Mouse (Mus musculus): ENCODE measurements around the gene Bco1.
A peak's percentile ranks its signal among the peaks of the same experiment; 100 is the strongest.

Bco1 gene

DNA sequence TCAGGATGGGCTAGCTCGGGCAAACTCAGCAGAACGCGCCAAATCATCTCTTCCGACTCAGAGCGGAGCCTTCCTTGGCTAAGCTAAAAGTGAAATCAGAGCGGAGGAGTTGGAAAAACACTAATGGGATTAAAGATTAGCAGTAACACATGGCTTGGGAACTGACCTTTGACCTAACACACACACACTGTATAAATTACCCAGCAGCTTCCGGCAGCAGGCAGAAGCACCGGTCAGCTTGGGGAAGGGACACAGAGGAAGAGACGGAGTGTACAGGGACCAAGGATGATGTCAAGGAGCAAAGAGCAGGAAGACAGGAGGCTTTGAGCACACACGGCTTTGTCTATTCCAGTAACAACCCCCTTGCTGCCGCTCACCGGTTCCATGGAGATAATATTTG is at the start of gene Bco1:
Bco1 (plus strand) TSS at position 208 of the 400 bp plus-strand sequence.
- DNase-seq (ENCODE audit: inconsistent age in 2 of 2, low spot score in 1 of 2), result no peak

DNA sequence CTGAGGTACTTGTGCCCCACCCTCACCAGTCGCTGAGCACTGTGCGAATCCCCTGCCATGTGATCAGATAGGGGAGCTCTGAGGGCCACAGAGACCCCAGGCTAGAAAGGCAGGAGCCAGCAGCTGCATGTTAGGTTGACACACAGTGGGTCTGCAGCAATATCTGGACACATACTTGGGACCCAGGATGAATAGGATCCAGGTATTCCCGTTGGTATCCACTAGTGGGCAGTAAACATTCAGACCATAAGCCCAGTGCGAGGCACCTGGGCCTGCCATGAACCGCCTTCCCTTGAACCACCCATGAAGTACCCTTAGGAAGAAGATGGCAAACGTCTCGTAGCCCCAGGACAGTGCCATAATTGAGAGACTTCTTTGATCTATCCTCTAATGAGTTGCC is 46.2 kb upstream of the Bco1 start:
- no peak for DNase-seq (ENCODE audit: inconsistent age in 2 of 2, low spot score in 1 of 2)

DNA sequence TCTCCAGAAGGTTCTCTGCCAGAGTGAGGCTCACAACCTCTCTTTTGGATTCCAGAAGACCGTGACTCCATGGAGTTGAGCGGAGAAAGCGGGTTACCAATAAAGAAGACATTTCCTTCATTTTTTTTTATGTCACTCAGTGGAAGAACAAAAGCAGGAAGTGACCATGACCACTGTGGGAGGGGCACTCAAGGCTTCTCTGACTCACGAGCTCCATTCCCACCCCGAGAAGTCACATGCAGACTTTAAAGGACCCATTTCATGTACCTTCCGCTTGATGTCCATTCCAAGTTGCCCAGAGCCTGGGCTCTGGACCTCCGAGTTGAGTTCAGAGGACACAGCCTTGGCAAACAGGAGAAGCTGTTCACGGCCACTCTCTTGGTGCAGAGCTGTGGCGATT is 44.9 kb upstream of the Bco1 start:
- peak in 1 of 2 experiments; percentile 63 for DNase-seq (ENCODE audit: inconsistent age in 2 of 2, low spot score in 1 of 2)

DNA sequence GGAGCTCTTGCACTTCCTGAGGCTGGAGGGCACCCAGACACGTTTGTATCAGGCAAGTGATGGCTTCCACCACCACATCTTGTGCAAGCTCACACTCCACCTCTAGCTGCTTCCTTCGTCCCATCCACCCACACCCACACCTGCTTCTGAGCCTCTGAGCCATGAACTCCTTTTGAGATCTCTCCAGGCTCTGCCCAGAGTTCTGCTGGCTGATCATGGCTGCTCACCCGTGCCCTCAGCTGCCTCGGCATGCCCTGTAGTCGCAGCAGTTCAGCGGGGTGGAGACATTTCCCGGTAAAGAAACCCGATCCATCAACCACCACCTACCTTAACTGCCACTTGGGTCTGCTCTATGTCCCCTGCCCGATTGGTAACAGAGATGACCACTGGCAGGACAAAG is 44.3 kb upstream of the Bco1 start:
- no peak for DNase-seq (ENCODE audit: inconsistent age in 2 of 2, low spot score in 1 of 2)

DNA sequence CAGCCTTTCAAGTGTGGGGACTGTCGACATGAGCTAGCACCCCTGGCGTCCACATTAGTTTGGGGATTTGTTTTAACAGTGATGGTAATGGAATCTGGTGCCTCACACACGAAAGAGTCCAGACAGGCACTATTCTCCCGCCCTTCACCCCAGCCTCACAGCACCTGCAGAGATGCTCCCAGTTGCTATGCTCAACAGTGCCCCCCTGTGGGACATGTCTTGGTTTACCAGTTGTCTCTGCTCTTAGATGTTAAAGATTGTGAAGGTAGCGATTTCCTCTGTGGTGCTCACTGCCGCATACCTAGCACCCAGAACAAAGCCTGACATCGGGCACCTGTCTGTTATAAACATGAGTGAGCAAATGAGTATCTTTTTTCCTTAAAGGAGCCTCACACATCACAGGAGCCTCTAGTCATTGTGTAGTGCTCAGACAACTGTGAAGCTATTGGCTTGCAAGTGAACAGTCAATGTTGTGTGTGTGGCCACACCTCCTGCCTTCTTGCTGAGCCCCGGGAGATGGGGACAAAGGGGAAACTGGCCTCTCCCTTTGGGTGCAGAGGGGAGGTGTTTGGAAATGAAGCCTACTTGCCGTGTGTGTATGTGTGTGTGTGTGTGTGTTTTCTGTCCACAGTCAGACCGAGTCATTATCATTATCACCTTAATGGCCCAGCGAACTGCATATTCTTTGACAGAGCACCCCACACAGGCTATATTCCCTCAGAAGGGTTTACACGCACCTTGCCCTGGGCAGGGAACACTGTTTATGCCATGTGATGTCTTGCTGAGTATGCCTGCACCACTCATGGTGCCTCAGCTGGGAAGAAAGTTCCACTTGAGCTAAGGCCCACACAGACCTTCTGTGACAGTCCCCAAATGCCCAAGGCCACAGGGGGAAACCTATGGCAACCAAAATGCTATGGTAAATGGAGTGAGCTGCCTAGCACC is 42.2 kb upstream of the Bco1 start:
- peak; percentile 67 to 86 for DNase-seq (ENCODE audit: inconsistent age in 2 of 2, low spot score in 1 of 2)

DNA sequence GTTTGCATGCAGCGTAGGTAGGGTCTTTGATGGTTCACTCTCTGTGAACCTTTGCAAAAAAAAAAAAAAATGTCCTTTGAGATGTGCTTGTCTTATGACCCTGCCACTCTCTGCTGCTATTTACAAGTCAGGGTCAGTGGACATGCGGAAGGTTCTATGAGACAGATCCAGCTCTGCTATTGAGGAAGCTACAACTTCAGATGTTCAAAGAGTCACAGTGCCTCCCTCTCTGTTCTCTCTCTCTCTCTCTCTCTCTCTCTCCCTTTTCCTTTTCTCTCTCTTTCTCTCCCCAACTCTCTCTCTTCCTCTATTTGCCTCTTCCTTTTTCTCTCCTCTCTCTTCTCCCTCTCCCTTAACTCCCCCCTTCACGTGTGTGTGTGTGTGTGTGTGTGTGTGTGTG is 41.5 kb upstream of the Bco1 start:
- DNase-seq (ENCODE audit: inconsistent age in 2 of 2, low spot score in 1 of 2), result no peak

DNA sequence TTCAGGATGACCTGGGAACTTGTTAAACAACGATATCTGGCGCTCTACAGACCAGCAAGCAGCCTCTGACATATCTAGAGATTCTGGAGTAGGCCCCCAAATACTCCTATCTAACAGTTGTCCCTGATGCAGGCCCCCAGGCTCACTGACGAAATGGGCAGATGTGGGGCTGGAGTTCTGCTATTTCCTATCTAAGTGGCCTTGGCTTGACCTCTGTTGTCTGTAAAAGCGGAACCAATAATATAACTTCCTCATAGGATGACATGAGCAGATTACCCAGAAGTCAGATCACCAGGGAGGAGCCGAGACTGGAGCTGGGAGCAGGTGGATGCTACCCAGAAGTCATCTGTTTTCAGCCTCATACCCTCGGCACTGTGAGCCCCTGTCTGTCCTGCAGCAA is 40.6 kb upstream of the Bco1 start:
- DNase-seq (ENCODE audit: inconsistent age in 2 of 2, low spot score in 1 of 2), result no peak

DNA sequence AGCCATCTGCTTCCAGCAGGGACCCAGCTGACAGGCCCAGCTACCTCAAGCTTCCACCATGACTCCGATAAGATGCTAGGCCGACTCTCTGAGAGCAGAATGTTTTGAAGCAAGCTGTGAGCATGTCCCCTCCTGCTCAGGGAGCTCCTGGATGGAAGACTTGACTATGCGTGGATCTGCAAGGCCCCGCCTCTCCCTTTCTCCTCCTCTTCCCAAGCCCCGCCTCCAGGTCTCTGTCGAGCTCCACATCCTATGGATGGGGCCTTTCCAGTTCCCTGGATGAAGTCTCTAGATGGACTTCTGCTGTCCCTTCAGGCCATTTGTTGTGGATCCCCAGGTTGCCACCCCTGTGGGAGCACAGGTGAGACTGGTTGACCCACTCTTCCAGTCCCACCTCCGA is 36.6 kb upstream of the Bco1 start:
- DNase-seq (ENCODE audit: inconsistent age in 2 of 2, low spot score in 1 of 2), result no peak

DNA sequence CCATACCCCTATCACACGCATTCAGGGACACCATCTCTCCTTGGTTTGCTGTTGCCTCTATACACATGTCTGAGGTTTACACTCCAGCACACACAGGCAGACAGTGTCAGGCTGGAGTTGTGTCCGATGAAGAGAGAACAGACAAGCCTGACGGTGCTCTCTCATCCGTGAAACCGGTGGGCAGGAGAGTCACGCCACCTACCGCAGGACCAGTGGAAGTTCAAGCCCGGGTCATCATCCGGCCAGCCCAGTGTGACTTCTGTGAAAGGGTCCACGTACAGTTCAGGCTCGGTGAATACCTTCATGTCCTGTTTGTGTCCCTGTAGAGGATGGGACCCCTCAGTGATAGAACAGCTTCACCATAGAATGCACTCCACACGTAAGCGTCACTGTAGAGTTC is 35.3 kb upstream of the Bco1 start:
- DNase-seq (ENCODE audit: inconsistent age in 2 of 2, low spot score in 1 of 2), result no peak

DNA sequence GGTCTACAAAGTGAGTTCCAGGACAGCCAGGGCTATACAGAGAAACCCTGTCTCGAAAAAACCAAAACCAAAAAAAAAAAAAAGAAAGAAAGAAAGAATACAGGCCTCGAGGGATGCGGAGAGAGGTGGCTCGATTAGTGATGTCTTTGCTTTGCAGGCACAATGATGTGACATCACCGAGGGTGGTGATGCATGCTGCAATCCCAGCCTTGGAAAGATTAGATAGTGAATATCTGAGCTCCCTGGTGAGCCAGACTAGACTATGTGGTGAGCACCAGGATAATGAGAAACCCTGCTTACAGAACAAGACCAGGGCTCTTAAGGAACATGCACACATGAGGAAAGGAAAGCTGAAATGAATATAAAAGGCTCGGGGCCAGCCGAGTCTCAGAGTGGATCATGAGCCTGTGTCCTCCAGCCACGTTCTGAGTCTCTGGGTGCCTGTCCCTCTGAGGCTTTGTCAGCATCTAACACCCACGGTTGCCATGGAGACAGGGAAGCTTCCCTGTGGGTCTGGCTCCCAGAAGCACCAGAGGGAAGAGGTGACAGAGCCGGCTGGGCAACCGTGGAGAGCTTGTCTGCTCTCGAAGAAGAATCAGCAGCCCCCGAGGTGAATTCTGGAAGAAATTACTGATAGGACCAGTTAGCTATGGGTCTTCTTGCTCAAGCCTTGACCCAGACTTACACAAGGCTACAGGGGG is 34.3 kb upstream of the Bco1 start:
- peak in 1 of 2 experiments; percentile 40 for DNase-seq (ENCODE audit: inconsistent age in 2 of 2, low spot score in 1 of 2)

DNA sequence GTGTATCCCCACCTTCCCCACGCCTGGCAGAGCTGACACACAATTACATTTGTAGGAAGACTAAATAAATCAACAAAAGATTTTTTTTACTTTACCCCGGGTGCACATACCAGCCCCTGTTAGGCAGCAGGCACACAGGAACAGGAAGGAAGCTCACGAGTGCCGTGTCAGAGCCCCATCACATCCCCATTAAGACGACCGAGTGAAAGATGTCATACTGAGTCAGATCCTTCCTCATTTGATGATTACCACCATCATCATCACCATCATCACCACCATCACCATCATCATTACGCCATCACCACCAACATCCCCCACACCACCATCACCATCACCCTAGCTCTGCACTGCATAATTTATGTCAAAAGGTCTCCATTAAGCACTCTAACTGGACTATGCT is 28.7 kb upstream of the Bco1 start:
- no peak for DNase-seq (ENCODE audit: inconsistent age in 2 of 2, low spot score in 1 of 2)

DNA sequence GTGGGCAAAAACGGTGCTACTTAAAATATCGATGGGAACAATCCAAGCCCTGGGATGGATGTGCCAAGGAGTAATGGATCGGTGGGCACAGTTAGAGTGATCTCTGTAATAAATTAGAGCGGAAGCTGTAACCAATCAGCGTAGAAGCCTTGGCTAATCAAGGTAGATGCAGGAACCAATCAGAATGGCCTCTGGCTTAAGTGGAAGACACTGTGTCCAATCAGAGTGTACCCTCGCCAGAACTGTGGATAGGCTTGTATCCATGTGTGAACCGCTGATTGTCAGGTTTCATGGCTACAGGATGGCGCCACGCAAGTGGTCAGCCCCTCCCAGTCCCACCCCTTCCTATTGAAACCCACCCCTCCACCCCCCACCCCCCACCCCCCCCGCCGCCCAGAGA is 28.3 kb upstream of the Bco1 start:
- DNase-seq (ENCODE audit: inconsistent age in 2 of 2, low spot score in 1 of 2), result no peak

DNA sequence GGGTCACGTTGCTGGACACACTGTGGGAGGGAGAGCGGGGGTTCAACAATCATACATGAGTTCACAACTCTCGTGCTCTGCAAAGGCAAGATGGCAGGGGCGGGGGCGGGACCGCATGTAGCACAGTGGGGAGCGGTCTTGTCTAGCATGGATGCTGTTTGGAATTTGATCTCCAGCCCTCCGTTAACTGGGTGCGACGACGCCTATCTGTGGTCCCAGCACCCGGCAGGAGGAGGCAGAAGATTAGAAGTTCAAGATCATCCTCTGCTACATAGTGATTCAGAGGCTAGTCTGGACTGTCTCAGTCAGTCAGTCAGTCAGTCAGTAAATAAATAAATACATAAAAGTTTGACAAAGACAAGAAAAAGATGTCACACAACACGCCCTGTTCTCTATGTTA is 27.4 kb upstream of the Bco1 start:
- DNase-seq (ENCODE audit: inconsistent age in 2 of 2, low spot score in 1 of 2), result no peak

DNA sequence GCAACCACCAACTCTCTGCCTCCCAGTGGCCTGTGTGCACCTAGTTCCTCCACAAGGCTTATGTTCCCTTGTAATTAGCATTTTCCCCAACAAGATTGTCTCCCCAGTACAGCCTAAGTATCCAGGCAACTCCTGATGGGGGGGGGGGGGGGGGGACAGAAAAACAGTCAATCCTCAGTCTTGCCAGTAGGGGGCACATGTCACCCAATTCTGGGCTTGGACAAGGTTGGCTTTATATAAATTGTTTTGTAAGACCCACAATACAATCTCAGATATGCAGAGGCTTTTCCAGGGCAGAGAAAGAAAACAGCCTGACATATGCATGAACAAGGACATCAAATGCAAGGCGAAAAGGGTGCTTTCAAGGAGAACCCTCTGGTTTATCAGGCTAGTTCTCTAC is 25.9 kb upstream of the Bco1 start:
- DNase-seq (ENCODE audit: inconsistent age in 2 of 2, low spot score in 1 of 2), result peak in 1 of 2 experiments; percentile 52

DNA sequence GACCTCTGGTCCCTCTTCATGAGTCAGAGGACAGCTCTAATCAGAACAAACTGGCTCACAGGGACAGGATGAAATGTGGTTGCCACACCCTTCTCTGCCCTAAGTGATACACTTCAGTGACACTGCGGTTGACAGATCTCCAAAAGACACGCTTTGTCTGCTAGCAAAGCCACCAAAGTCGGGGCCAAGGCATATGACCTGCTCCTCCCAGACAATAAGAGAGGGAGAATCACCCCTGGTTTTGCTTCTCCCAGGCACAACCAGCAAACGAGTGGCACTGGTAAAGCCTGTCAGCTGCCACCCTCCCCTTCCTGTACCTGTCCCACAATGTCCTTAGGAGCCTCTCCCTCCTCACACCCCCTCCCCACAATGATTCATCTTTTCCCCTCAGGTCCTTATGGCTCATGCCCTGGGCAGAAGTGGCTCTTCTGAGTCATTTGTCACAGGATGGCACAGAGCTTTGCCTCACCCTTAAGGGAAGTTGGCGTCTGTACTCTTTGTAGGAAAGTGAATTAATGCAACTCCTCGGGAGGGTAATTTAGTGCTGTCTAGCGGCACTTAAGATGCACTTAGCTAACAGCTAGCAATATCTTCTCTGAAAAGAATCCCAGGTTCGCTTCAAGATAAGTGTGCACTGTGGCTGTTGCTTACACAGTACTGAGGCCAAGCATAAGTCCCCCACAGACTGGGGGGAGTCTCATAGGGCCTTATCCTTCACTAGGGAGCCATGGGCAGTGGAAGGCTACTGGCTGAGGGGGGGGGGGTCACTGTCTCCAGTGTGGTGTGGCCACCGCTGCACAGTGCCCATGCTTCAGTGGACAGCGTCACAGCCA is 21.1 kb upstream of the Bco1 start:
- no peak for DNase-seq (ENCODE audit: inconsistent age in 2 of 2, low spot score in 1 of 2)

DNA sequence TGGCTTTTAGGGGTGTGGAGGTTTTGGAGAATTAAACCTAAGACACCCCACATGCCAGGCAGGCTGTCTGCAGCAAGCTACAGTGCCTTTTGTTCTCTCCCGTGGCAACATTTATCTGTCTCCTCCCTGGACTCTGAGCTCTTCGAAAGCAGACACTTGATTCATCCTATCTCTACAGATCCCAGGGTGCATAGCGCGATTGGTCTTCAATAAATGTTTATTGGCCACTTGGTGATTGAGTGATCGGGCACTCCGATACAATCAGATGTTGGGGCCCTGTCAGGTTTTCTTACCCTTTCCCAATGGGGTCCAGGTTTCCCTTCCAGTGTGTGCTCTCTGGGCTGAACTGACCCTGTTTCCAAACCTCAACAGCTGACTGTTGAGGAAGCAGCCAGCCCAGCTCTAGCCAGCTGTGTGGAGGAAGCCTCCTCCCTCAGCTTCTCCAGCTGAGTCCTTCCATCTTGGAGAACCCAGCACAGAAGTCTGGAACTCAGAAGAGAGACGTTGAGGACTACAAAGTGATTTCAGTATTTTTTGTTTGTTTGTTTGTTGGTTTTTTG is 17.2 kb upstream of the Bco1 start:
- DNase-seq (ENCODE audit: inconsistent age in 2 of 2, low spot score in 1 of 2), result no peak

DNA sequence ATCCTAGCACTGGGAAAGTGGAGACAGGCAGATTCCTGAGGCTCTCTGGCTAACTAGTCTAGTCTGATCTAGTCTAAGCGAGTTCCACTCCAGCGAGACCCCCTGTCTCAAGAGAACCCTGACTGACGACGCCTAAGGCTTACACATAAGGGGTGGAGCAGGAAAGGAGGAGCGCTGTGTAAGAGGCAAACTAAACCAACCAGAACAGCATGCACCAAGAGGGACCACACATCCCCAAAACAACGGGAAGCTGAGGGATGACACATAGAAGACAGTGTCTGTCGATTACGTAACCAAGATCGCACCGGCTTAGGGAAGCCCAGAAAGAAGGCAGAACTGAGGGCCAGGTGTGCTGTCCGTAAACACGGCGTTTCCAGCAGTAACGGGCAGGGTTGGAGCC is 16.0 kb upstream of the Bco1 start:
- no peak for DNase-seq (ENCODE audit: inconsistent age in 2 of 2, low spot score in 1 of 2)

DNA sequence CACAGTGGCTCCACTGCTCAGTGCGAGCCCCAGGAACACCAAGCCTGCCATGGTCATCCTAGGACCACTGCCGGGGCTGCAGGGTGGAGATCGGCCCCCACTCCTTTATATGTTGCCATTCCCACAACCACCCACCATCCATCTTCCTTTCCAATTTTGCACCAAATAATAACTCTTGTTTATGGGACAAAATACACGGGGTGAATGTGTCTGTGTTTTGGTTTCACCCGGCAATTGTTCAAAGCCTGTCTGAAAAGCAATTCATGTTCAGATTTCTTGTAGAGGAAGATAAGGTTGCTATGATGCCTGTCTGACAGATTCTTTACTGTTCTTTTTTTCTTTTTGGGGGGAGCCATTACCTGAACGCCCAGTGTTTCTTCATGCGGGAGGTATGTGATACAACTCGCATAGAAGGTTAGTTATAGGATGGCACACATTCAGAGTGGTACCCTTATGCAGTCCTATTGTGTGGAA is 13.2 kb upstream of the Bco1 start, which contains the start of gene Pkd1l2:
Pkd1l2 (minus strand) TSS at position 51 of the 474 bp plus-strand sequence.
- no peak for DNase-seq (ENCODE audit: inconsistent age in 2 of 2, low spot score in 1 of 2)

DNA sequence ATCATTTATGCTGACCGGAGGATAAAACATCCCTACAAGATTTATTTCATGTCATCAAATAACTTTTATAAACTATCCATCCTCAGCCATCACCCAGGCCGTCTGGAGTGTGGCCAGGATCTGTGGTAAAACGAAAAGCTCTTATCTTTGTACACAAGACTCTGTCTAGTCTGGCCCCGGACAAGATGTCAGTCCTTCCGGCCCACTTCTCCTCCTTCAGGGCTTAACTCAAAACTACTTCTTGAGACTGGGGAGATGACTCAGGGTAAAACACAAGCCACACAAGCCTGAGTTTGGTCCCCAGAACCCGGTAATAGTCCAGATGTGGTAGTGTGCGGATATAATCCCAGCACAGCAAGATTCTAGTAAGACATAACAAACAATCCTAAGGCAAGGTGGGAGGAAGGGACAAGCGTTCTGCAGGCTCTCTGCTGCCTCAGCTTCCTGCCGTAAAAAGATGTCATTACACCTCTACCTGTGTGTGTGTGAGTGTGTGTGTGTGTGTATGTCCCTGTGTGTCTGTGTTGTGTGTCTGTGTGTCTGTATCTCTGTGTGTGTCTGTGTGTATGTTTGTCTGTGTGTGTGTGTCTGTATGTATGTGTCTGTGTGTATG is 12.6 kb upstream of the Bco1 start:
- no peak for DNase-seq (ENCODE audit: inconsistent age in 2 of 2, low spot score in 1 of 2)

DNA sequence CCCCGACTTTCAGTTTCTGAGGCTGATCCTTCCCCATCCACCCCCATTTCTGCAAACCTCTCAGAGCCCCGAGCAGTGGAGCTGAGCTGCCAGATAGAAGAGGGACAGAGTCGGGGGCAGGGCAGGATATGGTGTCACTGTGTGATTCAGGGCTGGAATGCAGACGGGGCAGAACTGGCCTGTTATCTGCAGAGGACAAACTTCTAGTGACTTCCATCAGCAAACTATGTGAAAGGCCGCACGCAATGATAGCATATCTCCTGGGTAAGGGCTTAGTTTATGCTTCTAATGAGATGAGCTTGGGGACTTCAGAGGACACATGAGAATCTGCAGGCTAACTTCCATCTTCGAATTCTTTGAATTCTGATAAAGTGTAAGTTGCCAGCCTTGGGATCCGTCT is 10.1 kb upstream of the Bco1 start:
- no peak for DNase-seq (ENCODE audit: inconsistent age in 2 of 2, low spot score in 1 of 2)

DNA sequence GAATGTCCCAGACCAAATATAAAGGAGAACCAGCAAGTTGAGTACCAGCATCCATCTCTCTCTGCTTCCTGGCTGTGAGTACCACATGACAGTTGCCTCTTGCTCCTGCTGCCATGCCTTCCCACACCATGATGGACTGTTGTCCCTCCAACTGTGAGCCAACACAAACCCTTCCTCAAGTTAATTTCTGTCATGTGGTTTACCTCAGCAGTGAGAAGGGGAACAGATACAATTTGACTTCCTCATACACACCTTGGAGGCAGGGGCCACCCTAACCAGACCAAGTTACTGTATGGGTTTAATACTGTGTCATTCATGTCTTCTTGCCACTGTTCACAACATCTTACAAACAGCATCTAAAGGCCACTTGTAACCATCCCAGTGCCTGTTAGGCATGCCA is 8.6 kb upstream of the Bco1 start:
- no peak for DNase-seq (ENCODE audit: inconsistent age in 2 of 2, low spot score in 1 of 2)
